Mouse (Mus musculus): ENCODE measurements around the gene 4930451I11Rik.

Gene 4930451I11Rik

GRCm38 (mm10) chr7:126833294-126833693 is 1.9 kb upstream of the 4930451I11Rik start:
- 97% methylated on average over 1 of the region's 1 CpGs for WGBS

GRCm38 (mm10) chr7:126832036-126832598 is 678 bp upstream of the 4930451I11Rik start:
- WGBS = 1% methylated on average over 21 of the region's 21 CpGs

GRCm38 (mm10) chr7:126825952-126826351 is 5.5 kb downstream of the 4930451I11Rik start:
- 76% methylated on average over 5 of the region's 5 CpGs for WGBS

GRCm38 (mm10) chr7:126825403-126825802 is 6.0 kb downstream of the 4930451I11Rik start:
- 37% methylated on average over 8 of the region's 8 CpGs for WGBS

GRCm38 (mm10) chr7:126823940-126824339 is 7.5 kb downstream of the 4930451I11Rik start:
- WGBS = 21% methylated on average over 10 of the region's 10 CpGs

GRCm38 (mm10) chr7:126823202-126823711 is 8.2 kb downstream of the 4930451I11Rik start:
- 1% methylated on average over 11 of the region's 19 CpGs for WGBS

GRCm38 (mm10) chr7:126822741-126823140 is 8.7 kb downstream of the 4930451I11Rik start:
- 26% methylated on average over 9 of the region's 9 CpGs for WGBS

- WGBS = 23% methylated on average over 7 of the region's 7 CpGs
Observed at GRCm38 (mm10) chr7:126821835-126822511, 9.5 kb downstream of the 4930451I11Rik start.

- 35% methylated on average over 1 of the region's 1 CpGs for WGBS
Observed at GRCm38 (mm10) chr7:126818818-126819217, 12.6 kb downstream of the 4930451I11Rik start.

- 87% methylated on average over 7 of the region's 7 CpGs for WGBS
Observed at GRCm38 (mm10) chr7:126817595-126817994, 13.8 kb downstream of the 4930451I11Rik start.

GRCm38 (mm10) chr7:126816494-126816893 is 14.9 kb downstream of the 4930451I11Rik start:
- WGBS = 83% methylated on average over 8 of the region's 8 CpGs

GRCm38 (mm10) chr7:126815726-126816222 is 15.7 kb downstream of the 4930451I11Rik start:
- WGBS = 67% methylated on average over 8 of the region's 8 CpGs

GRCm38 (mm10) chr7:126809723-126810369 is 21.6 kb downstream of the 4930451I11Rik start:
- 62% methylated on average over 5 of the region's 5 CpGs for WGBS

GRCm38 (mm10) chr7:126808703-126809455 is 22.6 kb downstream of the 4930451I11Rik start:
- WGBS = under 1% methylated on average over 43 of the region's 43 CpGs

GRCm38 (mm10) chr7:126807405-126807804 is 24.0 kb downstream of the 4930451I11Rik start:
- WGBS = 74% methylated on average over 4 of the region's 4 CpGs

GRCm38 (mm10) chr7:126806956-126807355 is 24.5 kb downstream of the 4930451I11Rik start:
- WGBS = 72% methylated on average over 6 of the region's 6 CpGs

- 94% methylated on average over 6 of the region's 6 CpGs for WGBS
Observed at GRCm38 (mm10) chr7:126803181-126803580, 28.3 kb downstream of the 4930451I11Rik start.

GRCm38 (mm10) chr7:126802134-126802889 is 29.1 kb downstream of the 4930451I11Rik start:
- 88% methylated on average over 11 of the region's 11 CpGs for WGBS

GRCm38 (mm10) chr7:126801057-126801422 is 30.4 kb downstream of the 4930451I11Rik start:
- 89% methylated on average over 16 of the region's 16 CpGs for WGBS

- WGBS = 47% methylated on average over 5 of the region's 5 CpGs
Observed at GRCm38 (mm10) chr7:126800269-126801056, 31.0 kb downstream of the 4930451I11Rik start.
